Mouse (Mus musculus): ENCODE measurements around the gene Zfp408. TPM values are rescaled to one million over a fixed set of nuclear protein-coding genes. Genes with fewer than 3 reads are reported as not detected.

Zfp408 gene
- total RNA-seq, 2 experiments from 2014 or later: 2.5 to 3.1 TPM

- Histone ChIP-seq H3K27ac (peak overlapping the region; percentile 24; the same call in 1 of the 2 replicates), H3K4me3 (no peak overlapping the region)
- intact Hi-C loops (cut with DNase I): no loop called here
- DNase-seq: no peak
- no peak for TF ChIP-seq CTCF (IDR thresholded peaks at IDR 0.05)
Measured at GRCm38 (mm10) chr2:91667747-91668146, 18.2 kb upstream of the Zfp408 start.

- peak overlapping the region; percentile 58 for H3K27ac ChIP-seq
- DNase-seq: no peak
- intact Hi-C loops (cut with DNase I): no loop called here
- no peak overlapping the region for H3K4me3 ChIP-seq
- TF ChIP-seq CTCF (IDR thresholded peaks at IDR 0.05): no peak
Measured at GRCm38 (mm10) chr2:91666386-91666910, 16.9 kb upstream of the Zfp408 start.

GRCm38 (mm10) chr2:91664780-91665179 lies 15.2 kb upstream of the Zfp408 start:
- no peak for TF ChIP-seq CTCF (IDR thresholded peaks at IDR 0.05)
- no peak for DNase-seq
- Histone ChIP-seq H3K4me3 (no peak overlapping the region), H3K27ac (no peak overlapping the region)
- intact Hi-C loops (cut with DNase I): no loop called here

GRCm38 (mm10) chr2:91660981-91661380 lies 11.4 kb upstream of the Zfp408 start:
- DNase-seq: no peak
- intact Hi-C loops (cut with DNase I): no loop called here
- no peak overlapping the region for H3K4me3 ChIP-seq
- no peak for TF ChIP-seq CTCF (IDR thresholded peaks at IDR 0.05)
- no peak overlapping the region for H3K27ac ChIP-seq

GRCm38 (mm10) chr2:91659657-91660056 lies 10.1 kb upstream of the Zfp408 start:
- Histone ChIP-seq H3K4me3 (no peak overlapping the region), H3K27ac (no peak overlapping the region)
- TF ChIP-seq CTCF (IDR thresholded peaks at IDR 0.05): no peak
- intact Hi-C loops (cut with DNase I): no loop called here
- DNase-seq: no peak

GRCm38 (mm10) chr2:91656774-91657173 lies 7.2 kb upstream of the Zfp408 start:
- no peak overlapping the region for H3K4me3 ChIP-seq
- DNase-seq: no peak
- intact Hi-C loops (cut with DNase I): no loop called here
- TF ChIP-seq CTCF (IDR thresholded peaks at IDR 0.05): no peak
- H3K27ac ChIP-seq: no peak overlapping the region

- no peak overlapping the region for H3K4me3 ChIP-seq
- no peak for TF ChIP-seq CTCF (IDR thresholded peaks at IDR 0.05)
- intact Hi-C loops (cut with DNase I): no loop called here
Measured at GRCm38 (mm10) chr2:91655827-91656226, 6.2 kb upstream of the Zfp408 start.

GRCm38 (mm10) chr2:91655388-91655787 lies 5.8 kb upstream of the Zfp408 start:
- TF ChIP-seq CTCF (IDR thresholded peaks at IDR 0.05): no peak
- no peak overlapping the region for H3K27ac ChIP-seq
- intact Hi-C loops (cut with DNase I): no loop called here

More at GRCm38 (mm10) chr2:91655827-91656226, 6.2 kb upstream of the Zfp408 start:
- no peak for DNase-seq
- H3K27ac ChIP-seq: no peak overlapping the region

GRCm38 (mm10) chr2:91652863-91653262 lies 3.3 kb upstream of the Zfp408 start:
- Histone ChIP-seq H3K4me3 (no peak overlapping the region), H3K27ac (0 out of 2 replicates have a peak overlapping the region, but pooled peaks have one; percentile 5)
- intact Hi-C loops (cut with DNase I): no loop called here
- no peak for TF ChIP-seq CTCF (IDR thresholded peaks at IDR 0.05)
- no peak for DNase-seq

More at GRCm38 (mm10) chr2:91655388-91655787, 5.8 kb upstream of the Zfp408 start:
- no peak for DNase-seq
- H3K4me3 ChIP-seq: no peak overlapping the region

- H3K27ac ChIP-seq: no peak overlapping the region
- H3K4me3 ChIP-seq: no peak overlapping the region
Measured at GRCm38 (mm10) chr2:91651458-91652258, 2.1 kb upstream of the Zfp408 start.

GRCm38 (mm10) chr2:91650360-91650995 lies 887 bp upstream of the Zfp408 start:
- intact Hi-C loops (cut with DNase I): no loop called here
- TF ChIP-seq CTCF (IDR thresholded peaks at IDR 0.05): no peak
- DNase-seq: no peak
- H3K27ac ChIP-seq: peak overlapping the region; percentile 97
- peak overlapping the region; percentile 85 for H3K4me3 ChIP-seq

More at GRCm38 (mm10) chr2:91651458-91652258, 2.1 kb upstream of the Zfp408 start:
- no peak for TF ChIP-seq CTCF (IDR thresholded peaks at IDR 0.05)
- intact Hi-C loops (cut with DNase I): no loop called here
- DNase-seq: no peak

- Histone ChIP-seq H3K27ac (peak overlapping the region; percentile 97), H3K4me3 (peak overlapping the region; percentile 85)
- no peak for DNase-seq
- intact Hi-C loops (cut with DNase I): no loop called here
- no peak for TF ChIP-seq CTCF (IDR thresholded peaks at IDR 0.05)
Measured at GRCm38 (mm10) chr2:91649152-91649551, 439 bp downstream of the Zfp408 start.

GRCm38 (mm10) chr2:91646733-91647132 lies 2.9 kb downstream of the Zfp408 start:
- Histone ChIP-seq H3K27ac (no peak overlapping the region), H3K4me3 (no peak overlapping the region)
- peak; percentile 54 for DNase-seq
- intact Hi-C loops (cut with DNase I): no loop called here
- peak; percentile 77 for TF ChIP-seq CTCF (IDR thresholded peaks at IDR 0.05)

All from gastrocnemius, adult 2 months (tissue).